Mouse (Mus musculus): ENCODE measurements around the gene Zscan21.
"Not testable (repeated sequence)": the region's sequence is repeated elsewhere in the genome, so short reads cannot be mapped to it uniquely, and the experiment has no call there.

The Zscan21 gene

DNA sequence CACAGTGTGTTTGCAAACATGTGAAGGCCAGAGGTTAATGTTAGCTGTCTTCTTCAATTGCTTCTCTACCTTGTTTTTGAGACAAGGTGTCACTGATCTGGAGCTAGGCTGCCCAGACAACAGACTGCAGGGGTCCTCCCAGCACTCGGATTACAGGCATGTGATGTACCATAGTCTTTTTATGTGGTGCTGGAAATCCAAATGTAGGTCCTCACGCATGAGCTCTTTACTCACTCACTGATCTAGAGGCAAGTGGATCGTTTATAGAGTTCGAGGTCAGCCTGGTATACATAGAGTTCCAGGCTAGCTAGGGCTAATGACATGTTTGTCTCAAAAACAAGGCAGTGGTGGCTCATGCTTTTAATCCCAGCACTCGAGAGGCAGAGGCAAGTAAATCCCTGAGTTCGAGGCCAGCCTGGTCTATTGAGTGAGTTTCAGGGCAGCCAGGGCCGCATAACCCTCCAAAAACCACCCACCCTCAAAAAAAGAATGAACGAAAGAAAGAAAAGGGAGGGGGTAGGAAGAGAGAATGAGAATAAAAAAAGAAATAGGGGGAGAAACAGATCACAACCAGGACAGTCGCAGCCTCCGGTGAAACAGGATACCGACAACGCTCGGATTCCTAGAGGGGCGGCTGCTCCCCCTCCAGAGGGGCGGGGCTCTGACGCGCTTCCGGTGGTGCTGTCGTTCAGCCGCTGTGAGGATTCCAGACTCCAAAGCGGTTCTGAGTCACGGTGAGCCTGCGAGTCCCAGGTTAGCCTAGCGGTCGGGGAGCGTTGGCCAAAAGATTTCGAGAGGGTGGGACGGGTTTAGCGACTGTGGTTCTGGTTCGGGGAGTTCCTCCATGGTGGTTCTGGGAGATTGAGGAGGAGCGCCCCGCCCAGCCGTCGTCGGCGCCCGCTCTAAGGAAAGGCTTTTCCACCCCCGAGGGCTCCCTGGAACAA, at the start of gene Zscan21:
TSS of gene Zscan21 (plus strand) at position 649 of the 944 bp plus-strand sequence.
- in situ Hi-C loops (cut with MboI, MseI) = loop anchor here (5.0 kb wide), 1 partner anchor 36 kb away; no protein-coding TSS in a partner anchor

DNA sequence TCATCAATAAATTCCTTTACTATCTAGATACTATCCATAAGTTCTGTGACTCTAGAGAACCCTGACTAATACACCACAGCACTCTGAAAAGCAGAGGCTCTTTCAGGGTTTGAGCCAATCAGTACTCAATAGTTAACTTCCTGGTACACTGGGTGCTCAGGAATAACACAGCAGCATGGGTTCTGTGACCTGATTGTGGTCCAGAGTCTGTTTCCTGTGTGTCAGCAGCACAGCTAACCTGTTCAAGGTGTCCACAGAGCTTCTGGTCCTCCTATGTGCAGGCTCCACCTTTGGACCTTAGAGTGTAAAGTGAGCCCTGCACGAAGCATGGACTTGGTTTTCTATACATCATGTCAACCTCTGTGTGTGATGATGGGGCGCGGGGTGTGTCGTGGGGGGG, 42.9 kb upstream of the Zscan21 start:
- in situ Hi-C loops (cut with MboI, MseI) = no loop called here

DNA sequence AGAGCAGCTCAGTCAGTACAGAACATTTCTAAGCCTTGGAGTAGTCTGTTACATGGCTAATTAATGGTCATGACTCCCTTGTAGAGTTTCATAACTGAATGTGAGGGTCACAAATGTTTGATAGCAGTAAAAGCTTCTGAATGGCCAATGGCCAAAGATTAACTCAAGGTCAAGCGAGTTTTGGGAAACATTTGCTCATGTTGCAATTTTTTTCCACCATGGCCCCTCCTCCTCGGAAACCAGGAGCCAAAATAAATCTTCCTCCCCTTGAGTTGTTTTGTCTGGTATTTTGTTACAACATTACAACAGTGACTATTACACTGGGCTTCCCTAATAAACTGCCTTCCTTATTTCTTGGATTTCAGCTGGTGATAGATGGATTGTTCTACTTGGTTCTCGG, 41.0 kb upstream of the Zscan21 start:
- in situ Hi-C loops (cut with MboI, MseI) = no loop called here

DNA sequence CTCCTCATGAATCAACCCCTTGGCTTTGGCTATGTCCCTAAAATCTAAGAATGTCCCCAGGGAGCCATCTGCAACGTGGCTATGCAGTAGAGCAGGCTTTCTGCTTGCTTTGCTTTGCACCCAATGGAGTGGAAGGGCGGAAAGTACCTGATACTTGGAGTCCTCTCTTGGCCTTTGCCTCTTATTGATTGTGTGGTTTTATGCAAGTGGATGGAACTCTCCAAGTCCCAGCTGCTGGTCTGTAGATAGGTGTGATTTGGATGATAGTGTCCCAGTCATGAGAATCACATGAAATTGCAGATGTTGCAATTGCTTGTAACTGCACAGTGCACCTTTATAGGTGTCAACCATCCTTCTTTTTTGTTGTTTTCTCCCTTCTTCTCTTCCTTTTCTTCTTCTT, 40.6 kb upstream of the Zscan21 start:
- in situ Hi-C loops (cut with MboI, MseI) = no loop called here

DNA sequence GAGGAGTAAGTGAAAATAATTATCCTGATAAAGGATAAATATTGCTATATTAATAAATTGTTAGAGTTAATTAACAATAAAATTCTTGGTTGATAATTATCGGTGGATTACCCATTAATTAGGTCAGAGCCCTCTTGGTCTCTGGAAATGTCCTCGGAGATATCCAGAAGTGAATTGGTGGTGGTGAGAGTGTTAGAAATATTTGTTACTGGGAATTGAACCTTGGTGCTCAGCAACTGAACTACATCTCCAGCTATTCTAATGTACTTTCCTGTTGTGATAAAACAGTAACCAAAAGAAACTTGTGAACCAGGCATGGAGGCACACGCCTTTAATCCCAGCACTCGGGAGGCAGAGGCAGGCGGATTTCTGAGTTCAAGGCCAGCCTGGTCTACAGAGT, 36.2 kb upstream of the Zscan21 start:
- in situ Hi-C loops (cut with MboI, MseI) = no loop called here

DNA sequence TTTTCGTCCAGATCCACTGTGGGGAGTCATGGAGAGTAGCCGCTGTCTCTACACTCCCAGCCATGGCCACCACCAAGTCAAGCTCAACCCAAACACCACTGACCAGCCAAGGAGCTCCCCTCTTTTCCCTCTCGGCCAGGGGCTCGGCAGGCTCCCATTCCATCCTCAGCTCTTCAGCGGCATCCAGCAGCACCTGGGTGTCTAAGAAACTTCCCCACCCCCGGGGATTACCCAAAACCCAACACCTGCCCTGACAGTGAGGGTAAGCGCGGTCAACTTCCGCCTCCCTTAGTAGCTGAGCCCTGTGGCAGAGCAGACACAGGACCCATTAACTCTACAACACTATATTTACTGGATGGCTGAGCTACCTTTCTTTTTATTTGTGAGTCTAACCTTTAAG, 35.3 kb upstream of the Zscan21 start:
- in situ Hi-C loops (cut with MboI, MseI) = no loop called here

DNA sequence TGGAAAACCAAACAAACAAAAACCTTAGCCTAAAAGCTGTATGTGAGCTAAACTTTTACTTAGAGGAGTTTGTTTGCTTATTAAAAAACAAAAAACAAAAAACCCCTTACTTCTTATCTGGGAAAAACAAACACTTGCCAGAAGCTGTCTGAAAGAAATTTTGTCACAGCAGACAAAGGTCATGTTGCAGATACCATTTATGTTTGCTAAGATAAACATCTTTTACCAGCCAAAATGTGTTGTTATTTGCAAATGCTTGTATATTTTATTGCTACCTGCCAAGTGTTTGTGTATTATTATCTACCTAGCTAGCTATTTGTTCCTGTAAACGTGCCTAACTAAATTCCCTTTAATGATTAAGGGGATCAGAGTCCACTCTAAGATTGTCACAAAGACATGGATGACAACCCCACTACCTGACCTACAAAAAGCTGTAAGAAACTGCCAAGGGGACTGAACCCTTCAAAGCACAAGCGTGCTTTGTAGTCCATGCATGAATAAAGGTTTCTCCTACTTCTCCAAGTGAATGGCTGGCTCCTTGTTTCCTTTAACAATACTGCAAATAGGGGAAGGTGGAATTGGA, 33.3 kb upstream of the Zscan21 start:
- in situ Hi-C loops (cut with MboI, MseI) = no loop called here

DNA sequence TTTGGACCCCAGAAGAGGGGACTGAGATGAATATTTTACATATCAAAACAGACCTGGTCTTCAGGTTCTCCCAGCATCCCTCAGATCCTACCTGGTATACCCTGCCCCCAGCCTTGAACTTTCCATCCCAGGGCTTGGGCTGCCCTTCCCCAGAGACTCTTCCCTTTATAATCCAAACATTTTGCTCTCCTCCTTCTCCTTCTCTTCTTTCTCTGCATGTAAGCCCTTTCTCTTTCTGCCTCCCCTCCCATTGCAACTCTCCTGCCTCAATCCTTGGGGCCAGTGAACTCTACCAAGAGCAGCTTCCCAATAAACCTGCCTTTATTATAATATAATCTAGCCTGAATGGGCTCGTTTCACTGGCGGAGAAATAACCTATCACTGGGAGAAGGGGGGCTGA, 32.8 kb upstream of the Zscan21 start:
- in situ Hi-C loops (cut with MboI, MseI) = no loop called here

DNA sequence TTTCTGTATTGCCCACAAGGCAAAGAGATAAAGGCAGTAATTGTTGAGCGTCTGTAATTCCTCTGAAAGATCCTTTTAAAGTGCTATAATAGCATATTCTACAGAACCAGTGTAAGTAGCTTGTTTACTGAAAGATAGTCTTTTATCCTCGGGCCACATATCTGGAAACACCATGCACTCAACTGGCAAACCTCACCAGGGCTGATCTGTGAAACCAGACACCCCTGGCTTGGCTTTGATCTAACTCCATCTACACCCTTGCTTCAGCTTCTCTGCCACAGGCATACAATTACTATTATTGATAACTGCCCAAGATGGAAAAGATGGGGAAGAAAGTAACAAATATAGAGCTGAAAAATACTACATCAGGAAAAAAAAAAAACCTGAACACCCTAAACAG, 32.2 kb upstream of the Zscan21 start:
- in situ Hi-C loops (cut with MboI, MseI) = no loop called here

DNA sequence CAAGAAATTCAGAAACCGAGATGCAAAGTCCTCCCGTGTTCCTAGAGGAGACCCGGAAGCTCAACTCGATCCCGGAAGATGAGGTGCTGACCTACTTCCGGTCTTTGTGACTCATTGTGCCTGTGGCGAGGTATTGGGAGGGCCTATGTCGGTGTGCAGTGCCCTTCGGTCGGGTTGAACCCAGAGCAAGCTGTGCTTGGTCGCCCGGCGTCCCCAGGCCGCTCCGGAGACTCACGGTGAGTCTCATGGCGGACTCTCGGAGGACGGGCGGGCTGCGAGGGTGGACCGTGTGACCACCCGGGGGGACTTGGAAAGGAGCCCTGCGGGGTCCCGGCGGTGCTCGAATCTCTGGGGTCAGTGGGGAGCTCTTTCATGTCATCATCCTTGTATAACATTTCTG, 31.7 kb upstream of the Zscan21 start, which contains the start of gene Zkscan1:
TSS of gene Zkscan1 (plus strand) at position 89 of the 400 bp plus-strand sequence.
- in situ Hi-C loops (cut with MboI, MseI) = no loop called here

DNA sequence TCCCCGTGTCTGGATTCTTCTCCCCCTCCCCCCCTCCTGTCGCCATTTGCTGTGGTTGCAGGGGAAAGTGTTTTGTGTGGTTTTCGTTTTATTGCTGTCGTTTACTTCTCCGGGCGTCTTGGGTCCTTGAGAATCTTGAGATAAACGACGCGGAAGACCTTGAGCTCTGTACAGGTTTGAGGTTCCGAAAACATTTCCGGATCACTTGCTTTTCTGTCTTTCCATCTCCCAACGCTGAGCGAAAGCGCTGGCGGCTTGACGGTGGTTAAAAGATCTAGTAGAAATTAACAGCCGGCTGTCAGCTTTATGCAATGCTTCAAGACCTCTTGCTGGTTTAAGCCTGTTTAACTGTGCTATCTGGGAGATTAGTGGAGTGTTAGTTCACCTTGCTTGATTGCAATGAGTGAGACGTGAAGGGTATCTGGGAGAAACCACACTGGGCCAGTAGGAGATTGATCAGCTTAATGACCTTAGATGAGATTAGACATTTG, 31.2 kb upstream of the Zscan21 start:
- in situ Hi-C loops (cut with MboI, MseI) = no loop called here

DNA sequence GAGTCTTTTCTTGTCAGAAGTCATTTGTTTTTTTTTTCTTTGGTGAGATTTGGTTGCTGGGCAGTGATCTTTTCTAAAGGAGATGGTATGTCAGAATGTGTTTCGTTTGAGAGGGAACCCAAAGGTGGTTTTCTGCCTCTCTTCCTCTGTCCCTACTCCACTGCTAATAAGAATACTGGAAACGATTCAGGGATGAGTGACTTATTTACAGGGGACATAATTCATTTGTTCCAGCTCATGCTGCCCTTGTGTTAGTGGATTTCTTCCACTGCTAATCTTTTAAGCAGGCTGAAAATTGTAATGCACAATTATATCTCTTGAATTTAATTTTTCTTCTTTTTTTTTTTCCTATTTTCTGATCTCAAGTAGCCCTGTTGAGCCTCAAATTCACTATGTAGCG, 29.9 kb upstream of the Zscan21 start:
- in situ Hi-C loops (cut with MboI, MseI) = no loop called here

DNA sequence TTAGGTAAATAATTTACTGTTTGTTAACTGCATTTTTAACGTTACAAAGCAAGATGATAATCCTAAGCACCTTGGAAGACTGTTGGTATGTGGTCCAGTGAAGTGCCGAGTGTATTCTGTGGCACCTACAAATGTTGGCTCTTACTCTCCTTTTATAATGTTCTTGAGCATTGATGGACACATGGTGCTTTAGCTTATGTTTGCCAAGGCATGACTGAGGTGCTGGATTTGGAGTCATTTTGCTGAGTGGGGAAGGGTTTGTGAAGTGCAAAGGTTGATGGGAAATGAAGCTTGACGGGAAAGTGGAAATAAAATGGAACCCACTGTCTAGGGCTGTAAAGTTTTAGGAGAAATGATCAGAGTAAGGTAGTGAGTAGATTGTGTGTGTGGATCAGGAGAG, 28.3 kb upstream of the Zscan21 start:
- in situ Hi-C loops (cut with MboI, MseI) = no loop called here

DNA sequence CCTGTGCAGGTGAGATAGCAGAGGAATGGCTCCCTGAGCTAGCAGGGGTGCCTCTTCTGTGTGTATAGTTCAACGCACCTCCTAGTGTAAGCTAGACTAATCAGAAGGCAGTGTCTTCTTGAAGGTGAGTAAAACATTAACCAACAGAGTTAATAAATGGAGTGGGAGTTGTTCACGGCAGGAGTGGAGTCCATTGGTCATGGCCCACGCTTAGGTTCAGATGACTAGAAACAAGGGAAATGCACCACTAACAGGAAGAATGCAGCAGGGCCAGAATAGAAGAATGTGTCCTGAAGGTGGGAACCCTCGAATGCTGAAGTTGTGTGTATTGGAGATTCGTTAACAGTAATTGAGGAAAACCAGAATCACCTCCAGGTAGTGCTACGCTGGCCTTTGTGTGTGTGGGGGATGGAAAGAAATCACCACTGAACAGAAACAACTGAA, 27.6 kb upstream of the Zscan21 start:
- in situ Hi-C loops (cut with MboI, MseI) = no loop called here

DNA sequence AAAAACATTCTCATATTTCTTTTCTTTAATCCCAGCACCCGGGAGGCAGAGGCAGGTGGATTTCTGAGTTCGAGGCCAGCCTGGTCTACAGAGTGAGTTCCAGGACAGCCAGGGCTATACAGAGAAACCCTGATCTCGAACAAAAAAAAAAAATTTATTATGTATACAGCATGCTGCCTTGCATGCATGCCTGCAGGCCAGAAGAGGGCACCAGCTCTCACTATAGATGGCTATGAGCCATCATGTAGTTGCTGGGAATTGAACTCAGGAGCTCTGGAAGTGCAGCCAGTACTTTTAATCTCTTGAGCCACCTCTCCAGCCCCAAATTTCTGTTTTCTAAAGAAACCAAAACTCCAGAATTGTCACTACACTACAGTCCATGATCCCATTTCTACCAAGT, 26.4 kb upstream of the Zscan21 start:
- in situ Hi-C loops (cut with MboI, MseI) = no loop called here

DNA sequence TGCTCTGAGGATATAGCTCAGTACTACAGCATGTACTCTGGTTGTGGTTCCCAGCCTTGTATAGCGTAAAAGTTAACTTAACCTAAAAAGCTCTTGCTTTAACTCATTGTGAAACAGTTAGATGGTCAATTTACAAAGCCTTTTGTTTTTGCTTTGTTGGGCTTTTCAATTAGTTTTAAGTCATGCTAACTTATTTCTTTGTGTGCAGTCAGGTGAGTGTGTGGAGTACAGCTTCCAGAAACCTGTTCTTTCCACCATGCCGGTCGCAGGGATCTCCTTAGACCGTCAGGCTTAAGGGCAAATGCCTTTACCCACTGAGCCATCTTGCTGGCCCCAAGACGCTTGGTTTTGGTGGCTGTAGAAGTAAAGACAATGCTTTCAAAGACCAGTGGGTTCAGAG, 26.0 kb upstream of the Zscan21 start:
- in situ Hi-C loops (cut with MboI, MseI) = no loop called here

DNA sequence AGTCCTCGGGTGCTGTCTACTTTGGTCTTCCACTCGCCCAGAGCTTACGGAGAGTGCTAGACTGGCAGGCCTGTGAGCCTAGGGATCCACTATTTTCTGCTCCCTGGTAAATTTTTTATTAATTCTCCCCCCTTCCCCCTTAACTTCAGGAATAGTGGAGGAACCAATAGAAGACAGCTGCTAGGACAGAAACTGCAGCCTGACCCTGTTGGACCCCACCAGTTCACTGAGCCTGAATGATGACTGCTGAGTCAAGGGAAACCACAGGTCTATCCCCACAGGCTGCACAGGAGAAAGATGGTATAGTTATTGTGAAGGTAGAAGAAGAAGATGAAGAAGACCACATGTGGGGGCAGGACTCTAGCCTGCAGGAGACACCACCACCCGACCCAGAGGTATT, 23.9 kb upstream of the Zscan21 start:
- in situ Hi-C loops (cut with MboI, MseI) = no loop called here

DNA sequence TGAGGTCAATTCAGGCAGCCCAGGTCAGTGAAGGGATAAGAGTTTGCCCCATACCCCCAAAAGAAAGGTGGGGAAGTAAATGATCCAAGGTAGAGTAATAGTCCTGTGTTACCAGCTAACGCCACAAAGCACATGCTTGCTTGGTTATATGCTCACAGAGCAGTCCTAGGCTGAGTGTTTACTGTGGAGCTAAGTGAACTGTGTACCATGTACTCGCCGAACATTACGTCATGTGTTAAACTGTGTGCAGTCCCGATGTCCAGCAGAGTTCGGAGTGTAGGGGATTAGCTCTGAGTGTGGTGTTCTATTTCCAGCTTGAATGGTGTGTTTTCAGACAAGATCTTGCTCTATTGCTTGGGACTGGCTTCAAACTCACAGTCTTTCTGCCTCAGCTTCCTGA, 22.2 kb upstream of the Zscan21 start:
- in situ Hi-C loops (cut with MboI, MseI) = no loop called here

DNA sequence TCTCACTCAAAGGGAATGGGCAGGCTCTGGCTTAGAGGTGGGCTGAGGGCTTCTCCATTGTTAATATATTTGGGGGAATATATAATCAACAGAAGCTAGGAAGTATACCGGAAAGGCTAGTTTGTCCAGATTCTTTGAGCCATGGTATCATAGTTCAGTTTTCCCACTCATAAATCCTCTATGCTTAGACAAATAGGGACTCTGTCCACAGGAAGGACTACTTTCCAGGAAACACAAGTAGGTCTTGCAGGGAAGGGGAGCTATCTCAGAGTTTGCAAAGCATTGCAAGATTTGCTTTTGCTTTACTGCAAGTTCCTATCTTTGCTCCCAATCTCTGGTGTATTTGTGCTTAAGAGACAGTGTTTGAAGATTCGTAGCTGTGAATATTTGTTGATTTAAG, 11.7 kb upstream of the Zscan21 start:
- in situ Hi-C loops (cut with MboI, MseI) = no loop called here

DNA sequence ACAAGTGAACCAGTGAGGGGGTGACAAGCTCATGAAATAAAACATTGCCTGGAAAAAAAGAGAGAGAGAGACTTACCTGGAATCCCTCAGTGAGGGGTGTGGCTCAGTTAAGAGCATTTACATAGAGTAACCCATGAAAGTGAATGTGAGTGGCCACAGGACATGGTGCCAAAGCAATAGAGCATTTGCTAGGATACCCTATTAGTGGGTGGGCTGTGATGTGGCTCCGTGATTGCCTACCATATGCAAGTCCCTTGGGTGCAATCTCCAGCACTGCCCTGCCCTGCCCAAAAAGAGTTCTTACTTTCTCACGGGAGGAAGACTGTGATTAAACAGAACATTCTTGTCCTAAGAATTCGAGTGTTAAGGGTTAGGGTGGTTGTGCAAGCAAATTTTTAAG, 9.6 kb upstream of the Zscan21 start:
- in situ Hi-C loops (cut with MboI, MseI) = no loop called here

DNA sequence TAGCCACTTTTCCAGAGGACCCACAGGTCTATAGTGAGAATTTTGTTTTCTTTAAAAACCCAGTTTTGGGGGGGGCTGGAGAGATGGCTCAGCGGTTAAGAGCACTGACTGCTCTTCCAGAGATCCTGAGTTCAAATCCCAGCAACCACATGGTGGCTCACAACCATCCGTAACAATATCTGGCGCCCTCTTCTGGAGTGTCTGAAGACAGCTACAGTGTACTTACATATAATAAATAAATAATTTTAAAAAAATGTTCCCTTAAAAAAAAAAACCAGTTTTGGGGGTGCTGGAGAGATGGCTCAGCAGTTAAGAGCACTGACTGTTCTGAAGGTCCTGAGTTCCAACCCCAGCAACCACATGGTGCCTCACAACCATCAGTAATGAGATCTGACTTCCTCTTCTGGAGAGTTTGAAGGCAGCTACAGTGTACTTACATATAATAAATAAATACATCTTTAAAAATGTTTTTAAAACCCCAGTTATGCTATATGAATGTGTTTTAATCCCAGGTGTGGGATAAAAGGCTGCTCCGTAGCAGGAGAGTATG, 6.8 kb upstream of the Zscan21 start:
- in situ Hi-C loops (cut with MboI, MseI) = not testable (repeated sequence)

DNA sequence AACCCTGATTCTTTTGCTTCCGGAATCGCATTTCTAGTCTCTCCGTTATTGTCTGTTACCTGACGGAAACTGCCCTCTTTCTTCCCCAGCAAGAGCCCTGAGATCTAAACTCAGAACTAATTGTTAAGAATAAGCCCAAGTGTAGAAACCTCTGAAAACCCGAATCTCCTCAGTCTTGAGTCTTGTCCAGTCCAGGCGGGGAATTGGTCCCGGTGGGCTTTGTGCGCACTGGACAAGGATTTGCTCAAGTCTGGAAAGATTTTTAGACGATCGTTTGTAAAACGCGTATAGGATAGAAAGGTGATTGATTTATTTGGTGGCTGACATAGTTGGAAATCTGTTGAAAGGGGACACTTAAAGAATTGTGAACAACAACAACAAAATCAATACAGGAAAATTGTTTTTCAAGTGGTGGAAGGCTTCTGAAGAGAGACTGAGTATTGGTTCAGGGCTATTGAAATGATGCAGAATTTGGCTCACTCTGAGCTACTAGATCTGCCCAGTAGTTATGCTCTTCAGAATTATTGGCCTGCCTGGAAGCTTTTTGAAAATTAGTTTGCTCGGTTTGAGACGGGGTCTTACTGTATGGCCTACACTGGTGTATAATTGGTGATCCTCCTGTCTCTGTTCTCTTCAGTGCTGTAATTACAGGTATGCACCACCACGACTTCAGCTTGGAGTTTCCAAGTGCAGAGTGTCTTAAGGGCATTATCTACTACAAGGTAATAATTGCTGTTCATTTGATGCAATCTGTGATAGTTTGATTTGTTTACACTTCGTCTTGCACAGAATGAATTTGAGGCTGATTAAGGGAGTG, 704 bp downstream of the Zscan21 start:
- in situ Hi-C loops (cut with MboI, MseI) = loop anchor here (5.0 kb wide), 1 partner anchor 35 kb away; no protein-coding TSS in a partner anchor
